Mouse (Mus musculus): ENCODE data around the gene Atp8a2. TPM values are rescaled to one million over a fixed set of nuclear protein-coding genes. Genes with fewer than 3 reads are reported as not detected.
A peak's percentile ranks its signal among the peaks of the same experiment; 100 is the strongest.

Atp8a2 gene
- total RNA-seq (2021) (1 to 10 TPM in 1 of 2 experiments, under 1 TPM in 1; 0.76 to 1.2 TPM), polyA plus RNA-seq (2012; rRNA removed) (0.15 and 0.17 TPM in 2 replicates)
- long read RNA-seq = 0 reads

- no peak for DNase-seq
Observed at GRCm38 (mm10) chr14:60196884-60197283, at the start of gene Atp8a2. TSS of gene Atp8a2 (minus strand) at chr14:60197179.

- no peak for DNase-seq
Observed at GRCm38 (mm10) chr14:60238551-60238950, 41.6 kb upstream of the Atp8a2 start.

DNA sequence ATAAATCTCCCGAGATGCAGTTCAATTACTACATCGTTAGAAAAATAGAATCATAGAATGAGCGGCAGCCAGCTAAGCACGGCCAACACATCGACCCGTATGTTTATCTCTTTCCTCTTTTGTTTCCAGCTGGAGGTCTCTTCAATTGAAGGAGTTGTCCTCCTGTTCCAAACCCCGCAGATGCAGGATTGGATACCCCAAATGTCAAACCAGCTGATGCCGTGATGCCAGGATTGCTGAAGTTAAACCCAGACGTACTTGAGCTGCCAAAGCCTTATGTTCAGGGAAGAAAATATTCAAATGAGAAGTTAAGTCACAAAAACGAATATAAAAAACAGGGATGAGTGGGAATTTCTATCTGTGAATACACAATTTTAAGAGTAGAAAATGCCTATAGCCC is 22.9 kb upstream of the Atp8a2 start:
- DNase-seq = no peak

- DNase-seq = no peak
Observed at GRCm38 (mm10) chr14:60217616-60218015, 20.6 kb upstream of the Atp8a2 start.

GRCm38 (mm10) chr14:60216125-60216524 is 19.1 kb upstream of the Atp8a2 start:
- no peak for DNase-seq

DNA sequence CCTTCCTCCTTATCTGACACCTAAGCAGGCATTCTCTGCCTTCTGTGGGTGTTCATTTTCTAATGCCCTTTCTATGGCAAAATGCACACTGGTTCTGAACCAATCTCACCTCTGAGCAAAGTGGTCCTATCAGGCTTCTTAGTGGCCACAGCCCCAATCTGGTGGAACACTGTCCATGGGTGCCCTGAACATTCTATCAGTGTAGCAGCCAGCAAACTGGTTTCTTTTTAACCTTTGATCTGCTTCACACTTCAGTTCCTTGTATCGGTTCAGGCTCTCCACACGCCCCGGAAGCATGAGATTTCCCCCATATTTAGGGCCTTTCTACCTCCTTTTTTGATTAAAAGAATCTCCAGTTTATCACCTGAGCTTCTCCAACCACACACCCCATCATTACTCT is 18.0 kb upstream of the Atp8a2 start:
- no peak for DNase-seq

- DNase-seq = no peak
Observed at GRCm38 (mm10) chr14:60214040-60214439, 17.1 kb upstream of the Atp8a2 start.

DNA sequence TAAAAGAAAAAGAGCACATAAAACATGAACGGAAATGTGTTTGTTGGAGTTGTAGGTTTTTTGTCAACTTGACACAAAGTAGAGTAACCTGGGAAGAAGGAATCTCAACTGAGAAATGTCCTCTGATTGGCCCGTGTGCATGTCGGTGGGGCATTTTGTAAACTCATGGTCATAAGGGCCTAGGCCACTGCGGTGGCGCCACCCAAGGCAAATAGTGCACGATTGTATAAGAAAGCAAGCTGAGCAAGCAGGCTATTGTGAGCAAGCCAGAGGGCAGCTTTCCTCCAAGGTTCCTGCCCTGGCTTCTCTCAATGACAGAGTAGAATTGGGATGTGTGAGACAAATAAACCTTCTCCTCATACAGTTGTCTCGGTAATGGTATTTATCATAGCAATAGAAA is 12.2 kb upstream of the Atp8a2 start:
- no peak for DNase-seq

- no peak for DNase-seq
Observed at GRCm38 (mm10) chr14:60204993-60205392, 8.0 kb upstream of the Atp8a2 start.

GRCm38 (mm10) chr14:60195999-60196398 is 980 bp downstream of the Atp8a2 start:
- no peak for DNase-seq

DNA sequence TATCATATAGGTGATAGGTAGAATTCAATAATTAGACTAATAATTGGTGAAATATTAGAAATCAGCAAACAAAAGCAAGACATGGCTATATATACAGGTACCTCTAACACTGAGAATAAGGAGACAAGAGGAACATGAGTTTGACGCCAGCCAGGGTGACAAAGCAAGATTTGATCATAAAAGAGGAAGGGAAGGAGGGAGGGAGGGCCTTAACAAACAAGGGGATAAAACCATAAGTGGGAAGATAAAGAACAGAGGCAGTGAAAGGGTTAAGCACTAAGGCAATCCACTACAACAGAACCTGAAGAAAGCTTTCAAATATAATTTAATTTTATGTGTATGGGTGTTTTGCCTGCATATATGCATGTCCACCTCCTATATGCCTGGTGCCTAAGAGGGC is 2.4 kb downstream of the Atp8a2 start:
- DNase-seq = no peak

DNA sequence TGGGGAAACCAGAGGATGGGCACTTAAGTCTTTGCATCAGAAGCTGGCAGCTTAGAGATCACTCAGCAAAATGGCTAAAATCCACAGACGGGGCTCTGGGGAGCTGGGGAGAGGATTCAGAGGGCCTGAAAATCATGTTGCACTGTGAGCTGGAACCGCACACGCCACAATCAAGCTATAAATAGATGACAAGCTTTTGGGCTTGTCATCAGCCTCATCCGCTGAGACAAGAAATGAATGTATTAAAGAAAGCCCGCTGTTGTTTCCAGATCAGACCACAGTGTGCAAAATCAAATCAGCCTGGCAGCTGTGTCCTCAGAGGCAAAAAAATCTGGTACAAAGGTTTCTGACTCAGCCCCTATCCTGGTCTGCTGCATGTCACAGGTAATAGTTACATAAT is 7.2 kb downstream of the Atp8a2 start:
- peak; percentile 2 for DNase-seq

DNA sequence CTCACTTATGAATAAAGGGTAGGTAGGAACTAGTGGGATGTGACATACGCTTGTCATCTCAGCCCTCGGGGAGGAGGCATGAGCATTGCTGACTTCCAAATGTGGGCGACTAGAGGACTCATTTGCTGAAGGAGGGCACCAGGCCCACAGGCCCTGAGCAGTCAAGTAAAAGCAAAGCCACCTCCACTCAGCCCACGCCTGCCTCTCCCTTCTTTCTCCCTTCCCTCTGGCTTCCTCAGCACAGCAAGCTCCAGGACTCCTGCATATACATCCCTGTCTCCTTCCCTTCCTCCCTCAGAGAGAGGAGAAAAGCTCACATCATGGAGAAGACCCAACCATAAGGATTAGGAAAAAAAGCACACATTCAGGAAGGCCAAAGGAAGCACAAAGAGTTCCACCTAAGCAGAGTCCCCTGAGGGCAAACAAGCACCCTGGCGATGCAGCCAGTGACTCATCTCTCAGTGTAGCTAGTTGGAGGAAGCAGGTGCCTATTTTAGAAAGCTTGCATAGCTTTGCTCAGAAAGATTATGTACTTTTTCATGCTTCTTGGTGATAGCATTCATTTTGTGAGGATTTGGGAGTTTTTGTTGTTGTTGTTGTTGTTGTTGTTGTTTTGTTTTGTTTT is 8.7 kb downstream of the Atp8a2 start:
- DNase-seq = no peak

- DNase-seq = no peak
Observed at GRCm38 (mm10) chr14:60181306-60181705, 15.7 kb downstream of the Atp8a2 start.

DNA sequence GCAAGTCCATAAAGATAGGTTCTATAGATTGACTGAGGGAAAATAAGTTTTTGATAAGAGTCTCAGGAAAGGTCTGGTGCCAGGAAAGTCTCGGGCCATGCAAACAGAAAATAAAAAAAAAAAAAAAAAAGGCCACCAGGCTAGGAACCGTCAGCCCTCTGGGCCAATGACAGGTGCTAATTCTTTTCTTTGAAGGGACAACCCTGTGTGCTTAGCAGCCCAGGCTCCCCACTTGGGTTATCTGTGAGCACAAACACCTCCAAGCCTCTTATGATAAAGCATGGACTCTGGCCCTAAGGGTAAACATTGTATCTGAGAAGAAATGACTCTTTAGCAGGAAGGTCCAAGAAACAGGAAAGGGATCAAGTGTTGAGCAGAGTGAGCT is 18.4 kb downstream of the Atp8a2 start:
- no peak for DNase-seq

- no peak for DNase-seq
Observed at GRCm38 (mm10) chr14:60177614-60178570, 19.1 kb downstream of the Atp8a2 start.

GRCm38 (mm10) chr14:60176891-60177613 is 19.9 kb downstream of the Atp8a2 start:
- peak; percentile 57 for DNase-seq

GRCm38 (mm10) chr14:60176469-60176890 is 20.5 kb downstream of the Atp8a2 start:
- no peak for DNase-seq

- DNase-seq = no peak
Observed at GRCm38 (mm10) chr14:60172286-60173055, 24.5 kb downstream of the Atp8a2 start.

DNA sequence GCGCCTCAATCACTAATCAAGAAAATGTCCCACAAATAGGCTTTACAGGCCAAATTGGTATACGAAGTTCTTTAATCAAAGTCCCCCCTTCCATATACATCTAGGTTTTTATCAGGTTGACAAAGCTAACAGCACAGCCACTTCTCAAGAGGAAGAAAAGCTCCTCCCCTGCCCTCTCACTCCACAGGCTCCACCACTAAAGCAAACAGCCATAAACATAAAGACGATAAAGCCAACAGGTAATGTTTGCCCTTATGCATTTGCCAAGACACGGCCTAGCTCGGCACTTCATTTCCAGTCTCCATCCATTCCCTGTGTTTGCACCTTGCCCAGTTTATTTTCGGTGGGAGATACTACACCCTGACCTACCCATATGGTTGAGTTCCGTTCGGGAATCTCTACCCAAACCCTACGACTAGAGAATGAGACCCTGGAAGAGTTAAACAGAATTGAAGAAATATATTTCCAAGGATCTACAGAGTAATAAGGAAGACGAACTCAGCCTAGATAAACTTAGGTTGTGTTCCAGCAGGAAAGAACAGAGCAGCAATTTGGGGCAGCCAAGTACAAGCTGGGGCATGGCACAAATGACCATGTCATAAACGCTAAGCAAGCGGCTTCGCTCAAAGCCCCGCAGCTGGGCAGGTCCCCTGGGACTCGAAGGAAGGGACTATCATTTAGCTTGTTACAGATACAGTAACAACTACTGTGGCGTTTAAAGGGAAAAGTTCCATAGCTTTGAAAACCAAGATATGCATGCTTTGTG is 26.0 kb downstream of the Atp8a2 start:
- no peak for DNase-seq

DNA sequence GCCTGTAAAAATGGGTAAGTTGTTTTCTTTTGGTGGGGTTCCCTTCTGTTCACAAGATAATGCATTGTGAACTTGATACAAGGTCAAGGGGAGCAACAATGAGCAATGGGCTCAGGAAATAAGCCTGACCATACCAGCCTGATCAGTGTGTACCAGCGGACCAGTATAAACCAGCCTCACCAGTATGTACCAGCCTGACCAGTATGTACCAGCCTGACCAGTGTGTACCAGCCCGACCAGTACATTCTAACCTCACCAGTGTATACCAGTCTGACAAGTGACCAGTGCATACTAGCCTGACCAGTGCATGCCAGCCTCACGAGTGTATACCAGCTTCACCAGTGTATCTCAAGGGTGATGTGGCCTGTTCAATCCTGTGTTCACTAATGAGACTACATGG is 33.6 kb downstream of the Atp8a2 start:
- no peak for DNase-seq

All from adrenal gland, adult 2 months (tissue).